Mouse (Mus musculus) embryonic fibroblast, embryonic 13.5 days (primary cell): Measurements from ENCODE around the gene Hmga2.

ENCODE experiments used
- CTCF ChIP-seq: IDR thresholded peaks from 2 replicates; pipeline ENCODE4 v1.5.1; 2011; ENCODE audit warnings: mild to moderate bottlenecking, control low read depth, low read length, moderate library complexity, borderline replicate concordance; ENCODE audit not compliant: insufficient read depth
- POLR2A ChIP-seq: IDR thresholded peaks from 2 replicates; pipeline ENCODE4 v1.6.1; 2011; ENCODE audit warnings: low read depth, mild to moderate bottlenecking, control low read depth, low read length, moderate library complexity

DNA sequence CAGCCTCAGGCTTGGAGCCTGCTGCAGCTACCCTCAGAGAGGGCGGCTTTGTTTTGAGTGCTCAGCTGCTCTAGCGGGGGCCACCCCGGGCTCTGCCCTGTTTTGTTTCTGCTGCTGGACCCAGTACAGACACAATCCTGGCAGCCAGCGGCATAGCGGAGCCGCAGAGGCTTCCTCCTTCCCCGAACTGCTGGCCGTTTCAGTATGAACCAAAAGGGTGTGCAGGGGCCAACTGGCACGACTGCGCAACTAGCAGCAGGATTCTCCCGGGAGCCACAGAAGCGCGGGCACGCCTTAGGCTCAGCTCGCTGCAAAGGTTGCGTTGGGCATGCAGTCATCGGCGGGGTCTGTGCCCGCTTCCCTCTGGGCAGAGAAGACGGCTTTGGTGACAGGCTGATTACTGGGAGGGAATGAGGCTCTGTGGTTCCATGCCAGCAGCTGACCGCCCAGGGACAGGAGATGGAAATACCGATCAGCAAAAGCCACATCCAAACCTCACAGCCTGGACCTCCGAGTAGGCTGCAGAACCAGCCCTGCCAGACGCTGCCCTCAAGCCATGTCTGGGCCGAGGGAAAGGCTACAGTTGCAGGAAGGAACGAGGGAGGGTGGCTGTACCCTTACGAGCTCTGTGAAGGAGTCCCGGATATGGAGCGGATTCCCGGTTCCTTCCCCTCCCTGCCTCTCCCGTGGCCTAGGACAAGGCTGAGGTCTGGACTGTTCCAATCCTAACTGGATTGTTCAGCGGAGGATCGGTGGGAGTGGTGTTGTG, 47.7 kb downstream of the Hmga2 start:
- TF ChIP-seq POLR2A (no peak), CTCF (no peak)
